Mouse (Mus musculus): ENCODE measurements around the gene Srp68.

DNA sequence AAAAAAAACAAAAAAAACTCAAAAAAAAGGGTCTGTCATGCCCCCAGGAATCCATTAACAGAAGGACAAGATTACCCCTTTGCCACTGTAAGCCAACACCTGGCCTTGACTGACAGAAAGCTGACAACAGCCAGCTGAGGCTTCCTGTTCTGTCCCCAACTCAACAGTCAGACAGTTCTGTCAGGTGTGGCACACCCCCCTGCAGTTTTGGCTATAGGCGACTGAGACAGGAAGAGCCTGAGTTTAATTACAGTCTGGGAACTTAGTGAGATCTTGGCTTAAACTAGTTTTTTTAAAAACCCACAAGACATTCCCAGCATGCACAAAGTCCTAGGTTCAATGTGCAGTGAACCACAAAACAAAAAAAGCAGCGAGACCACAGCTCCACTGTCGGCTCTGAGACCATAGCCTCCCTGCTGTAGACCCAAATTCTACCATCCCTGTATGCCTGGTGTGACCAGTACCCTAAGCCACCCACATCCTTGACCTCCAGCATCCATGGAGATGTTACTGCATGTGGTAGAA, 20.9 kb downstream of the Srp68 start:
- TF ChIP-seq CTCF (IDR thresholded peaks at IDR 0.05; ENCODE audit: control insufficient read depth, insufficient read depth, insufficient read length) (no peak), USF1 (IDR thresholded peaks at IDR 0.05; ENCODE audit: low read depth) (no peak), MAX (IDR thresholded peaks at IDR 0.05) (no peak), MYOG (IDR thresholded peaks at IDR 0.05; ENCODE audit: control insufficient read depth, extremely low read depth, insufficient read length) (no peak)

All from C2C12 (cell line).